Mouse (Mus musculus) liver, embryonic 13.5 days (tissue): ENCODE data around the gene Anks3. TPM values are rescaled to one million over a fixed set of nuclear protein-coding genes. Genes with fewer than 3 reads are reported as not detected.

Experiments
- ATAC-seq: fragments of 200-750 bp; cut with Nextera tagmentation; 2 replicates; pipeline ENCODE4 v1.8.0; 2017; ENCODE audit warnings: low read depth, mild to moderate bottlenecking, moderate number of reproducible peaks, moderate library complexity
- DNase-seq: peaks from one replicate; pipeline ENCODE4 v3.0.0; 2022
- H3K27ac ChIP-seq: fragments of 300-500 bp; sonication (generic); 2 replicates; pipeline ENCODE4 v1.5.1; 2015; ENCODE audit warnings: moderate library complexity, mild to moderate bottlenecking, inconsistent platforms
- H3K27me3 ChIP-seq: fragments of 300-500 bp; sonication (generic); 2 replicates; pipeline ENCODE4 v1.6.1; 2015; ENCODE audit warnings: mild to moderate bottlenecking, inconsistent platforms
- H3K36me3 ChIP-seq: fragments of 300-500 bp; sonication (generic); 2 replicates; pipeline ENCODE4 v1.6.1; 2015; ENCODE audit warnings: mild to moderate bottlenecking, inconsistent platforms
- H3K4me1 ChIP-seq: fragments of 300-500 bp; sonication (generic); replicated peaks from 2 replicates; pipeline ENCODE4 v1.6.1; 2015; ENCODE audit warnings: inconsistent platforms
- H3K4me2 ChIP-seq: fragments of 300-500 bp; sonication (generic); 2 replicates; pipeline ENCODE4 v1.6.1; 2015; ENCODE audit warnings: inconsistent platforms, mild to moderate bottlenecking, moderate library complexity
- H3K4me3 ChIP-seq: fragments of 300-500 bp; sonication (generic); replicated peaks from 2 replicates; pipeline ENCODE4 v1.5.1; 2015; ENCODE audit warnings: mild to moderate bottlenecking, inconsistent platforms
- H3K9ac ChIP-seq: fragments of 300-500 bp; sonication (generic); 2 replicates; pipeline ENCODE4 v1.6.1; 2015; ENCODE audit warnings: mild to moderate bottlenecking, inconsistent platforms
- H3K9me3 ChIP-seq: fragments of 300-500 bp; sonication (generic); replicated peaks from 2 replicates; pipeline ENCODE4 v1.6.1; 2016; ENCODE audit warnings: inconsistent platforms
- WGBS: fragments of 180-500 bp; shearing (Covaris S2); methylation state at CpG from one replicate; pipeline ENCODE4 v1.1.7; 2015; ENCODE audit not compliant: insufficient replicate concordance; 5-methylcytosine and 5-hydroxymethylcytosine counted together
- polyA plus RNA-seq: library from polyadenylated mRNA; unstranded; fragments of >200 nt; fragmentation: Nextera tagmentation; extraction: Ambion mirVana; gene quantifications from 2 replicates; pipeline ENCODE4 v1.2.1, GENCODE M21; 2015

The Anks3 gene
- polyA plus RNA-seq, 1 experiment from 2014 or later: 12.1 TPM

DNA sequence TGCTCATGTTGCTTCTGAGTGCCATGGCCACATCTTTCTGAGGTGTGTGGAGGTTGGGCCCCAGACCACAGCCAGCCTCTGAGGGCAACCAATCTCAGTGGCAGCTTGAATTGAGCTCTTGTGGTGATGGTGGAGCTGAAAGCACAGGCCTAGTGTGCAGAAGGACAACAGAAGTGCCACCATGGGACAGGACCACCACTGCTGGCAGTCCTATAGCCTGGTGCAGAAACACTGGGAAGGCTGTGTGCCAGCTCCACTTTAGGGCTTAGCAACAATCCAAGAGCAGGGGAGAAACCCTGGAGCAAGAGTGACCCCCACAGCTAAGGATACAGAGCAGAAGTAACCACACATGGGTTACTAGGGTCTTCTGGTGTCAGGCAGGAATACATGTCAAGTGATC is 23.0 kb downstream of the Anks3 start:
- Histone ChIP-seq H3K4me3 (no peak overlapping the region), H3K27me3 (no peaks in the 10 kb centered on the region), H3K27ac (no peak overlapping the region), H3K4me1 (peaks cover 22% of the 10 kb centered on the region), H3K36me3 (peaks cover 54% of the 10 kb centered on the region), H3K9ac (no peak overlapping the region), H3K4me2 (no peak overlapping the region), H3K9me3 (no peaks in the 10 kb centered on the region)
- ATAC-seq (no peak), DNase-seq (no peak)

DNA sequence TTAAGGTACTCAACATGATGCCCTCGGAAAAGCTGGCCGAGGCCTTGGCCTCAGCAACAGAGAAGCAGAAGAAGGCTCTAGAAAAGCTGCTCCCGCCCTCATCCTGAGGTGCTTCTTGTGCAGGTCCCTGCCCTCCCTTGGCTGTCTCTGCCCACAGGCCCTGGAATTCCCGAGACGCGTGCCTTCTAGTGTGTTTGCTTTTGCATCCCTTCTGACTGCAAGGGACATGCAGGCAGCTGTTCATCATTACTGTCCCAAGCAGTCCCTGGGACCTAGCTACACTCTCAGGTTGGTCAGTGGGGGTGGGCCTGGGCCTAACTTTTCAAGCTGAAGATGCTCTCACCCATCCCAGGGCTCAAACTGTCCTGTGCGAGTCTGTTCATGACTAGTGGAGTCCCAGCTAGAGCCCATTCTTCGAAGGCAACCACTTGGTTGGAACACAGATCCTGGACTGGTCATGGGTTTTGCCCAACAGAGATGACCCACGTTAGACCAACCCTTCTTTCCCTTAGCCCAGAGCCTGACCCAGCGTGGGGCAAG is 23.6 kb downstream of the Anks3 start:
- whole genome bisulfite sequencing: 80% methylated on average over 10 of the region's 10 CpGs
- Histone ChIP-seq H3K36me3 (peaks cover 60% of the 10 kb centered on the region), H3K4me2 (peak overlapping the region; percentile 97), H3K4me3 (peak overlapping the region; percentile 86; the same call in 1 of the 2 replicates), H3K27me3 (no peaks in the 10 kb centered on the region), H3K9ac (no peak overlapping the region), H3K4me1 (peaks cover 24% of the 10 kb centered on the region), H3K9me3 (no peaks in the 10 kb centered on the region), H3K27ac (no peak overlapping the region)
- no peak for DNase-seq
- ATAC-seq: no peak

DNA sequence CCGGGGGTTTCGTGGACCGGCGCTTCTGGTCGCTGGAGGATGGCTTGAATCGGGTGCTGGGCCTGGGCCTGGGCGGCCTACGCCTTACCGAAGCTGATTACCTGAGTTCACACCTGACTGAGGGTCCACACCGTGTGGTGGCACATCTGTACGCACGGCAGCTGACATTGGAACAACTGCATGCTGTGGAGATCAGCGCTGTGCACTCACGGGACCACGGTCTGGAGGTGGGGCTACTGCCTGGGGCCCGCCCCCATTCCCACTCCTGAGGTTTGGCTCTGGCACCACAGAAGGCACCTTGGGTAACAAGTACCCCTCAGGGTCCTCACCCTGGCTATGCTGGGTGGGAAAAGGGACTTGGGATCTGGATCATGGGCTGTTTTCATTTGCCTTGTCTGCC is 24.6 kb downstream of the Anks3 start:
- Histone ChIP-seq H3K4me3 (peak overlapping the region; percentile 86), H3K9ac (peak overlapping the region; percentile 89), H3K27me3 (no peaks in the 10 kb centered on the region), H3K4me2 (peak overlapping the region; percentile 97), H3K4me1 (peaks cover 24% of the 10 kb centered on the region), H3K36me3 (peaks cover 65% of the 10 kb centered on the region), H3K27ac (peak overlapping the region; percentile 79), H3K9me3 (no peaks in the 10 kb centered on the region)
- 2% methylated on average over 16 of the region's 16 CpGs for WGBS
- DNase-seq: peak; percentile 26
- ATAC-seq: peak; percentile 41

DNA sequence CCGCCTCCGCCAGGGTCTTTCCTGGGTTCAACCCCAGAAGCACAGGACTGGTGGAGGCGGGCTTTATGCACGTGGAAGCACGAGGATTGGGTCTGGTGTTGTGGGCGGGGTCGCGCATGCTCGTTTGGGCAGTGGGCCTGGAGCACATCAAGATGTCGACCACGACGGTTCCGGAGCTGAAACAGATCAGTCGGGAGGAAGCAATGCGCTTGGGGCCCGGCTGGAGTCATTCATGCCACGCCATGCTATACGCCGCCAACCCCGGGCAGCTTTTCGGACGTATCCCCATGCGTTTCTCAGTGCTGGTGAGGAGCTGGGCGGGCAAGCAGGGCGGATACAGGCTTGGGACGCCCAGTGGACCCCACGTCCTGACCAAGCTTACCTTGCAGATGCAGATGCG is 25.0 kb downstream of the Anks3 start:
- peak overlapping the region; percentile 89 for H3K9ac ChIP-seq
- peak overlapping the region; percentile 86 for H3K4me3 ChIP-seq
- peak; percentile 91 for DNase-seq
- under 1% methylated on average over 28 of the region's 28 CpGs for WGBS
- peak overlapping the region; percentile 97 for H3K4me2 ChIP-seq
- H3K9me3 ChIP-seq: no peaks in the 10 kb centered on the region
- ATAC-seq: peak; percentile 88
- no peaks in the 10 kb centered on the region for H3K27me3 ChIP-seq
- peaks cover 68% of the 10 kb centered on the region for H3K36me3 ChIP-seq
- H3K4me1 ChIP-seq: peaks cover 24% of the 10 kb centered on the region
- peak overlapping the region; percentile 79 for H3K27ac ChIP-seq

DNA sequence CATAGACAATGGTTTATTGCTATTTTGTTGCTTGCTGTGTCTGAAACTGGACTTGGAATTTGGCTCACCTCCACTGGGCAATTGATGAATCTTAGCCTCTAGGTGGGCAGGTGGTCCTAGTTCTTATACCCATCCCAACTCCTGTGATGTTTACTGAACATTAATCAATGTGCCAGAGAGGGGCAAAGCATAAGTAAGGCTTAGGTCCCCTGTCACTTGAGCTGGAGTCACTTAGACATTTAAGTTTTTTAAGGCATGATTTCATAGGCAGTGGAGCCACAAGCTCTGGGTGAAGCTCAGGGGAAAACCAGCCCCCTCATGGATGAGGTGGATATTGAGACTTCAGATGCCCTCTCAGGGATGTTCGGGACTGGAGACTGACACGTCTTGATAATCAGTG is 25.5 kb downstream of the Anks3 start, which contains the start of gene Nudt16l1:
Nudt16l1 (plus strand) TSS at position 301 of the 400 bp plus-strand sequence.
- H3K27ac ChIP-seq: peak within 1 kb of the TSS; percentile 79
- H3K27me3 ChIP-seq: no peaks in the 10 kb centered on the region

DNA sequence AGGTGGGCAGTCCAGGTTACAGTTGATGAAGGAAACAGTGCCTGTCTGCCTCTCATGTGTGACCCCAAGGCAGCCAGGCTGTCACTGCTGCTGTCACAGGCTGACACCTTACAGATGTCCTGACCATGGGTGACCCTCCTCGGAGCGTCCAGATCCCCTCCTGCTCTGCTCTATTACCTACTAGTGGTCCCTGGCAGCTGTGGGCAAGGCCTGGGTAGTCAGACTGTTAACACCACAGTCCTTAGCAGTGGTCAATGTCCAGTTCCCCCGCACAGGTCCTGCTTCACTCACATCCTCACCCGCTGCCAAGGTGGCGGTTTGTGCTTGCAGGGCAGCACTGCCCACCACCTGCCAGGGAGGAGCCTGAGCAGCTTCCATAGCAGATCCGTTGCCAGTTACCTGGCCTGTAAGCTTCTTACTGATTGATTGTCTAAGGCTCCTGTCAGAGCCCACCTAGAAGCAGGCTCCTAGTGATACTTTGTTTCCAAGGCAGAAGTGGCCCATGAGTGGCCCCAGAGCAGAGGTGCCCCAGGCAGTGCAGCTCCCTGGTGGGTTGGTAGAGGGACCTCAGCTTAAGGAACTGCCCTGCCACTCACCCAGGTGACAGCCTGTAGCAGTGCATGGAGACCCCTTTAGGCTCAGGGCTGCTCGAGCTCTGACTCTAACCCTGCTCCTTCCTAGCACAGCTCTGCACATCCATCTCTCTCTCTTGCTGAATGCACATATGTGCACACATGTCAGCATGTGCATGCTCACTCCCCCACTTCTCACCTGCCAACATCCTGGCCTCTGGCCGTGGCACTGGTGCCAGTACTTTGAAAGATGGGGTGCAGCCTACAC is 26.4 kb downstream of the Anks3 start:
- no peak overlapping the region for H3K4me2 ChIP-seq
- H3K9ac ChIP-seq: no peak overlapping the region
- H3K4me1 ChIP-seq: peaks cover 29% of the 10 kb centered on the region
- H3K4me3 ChIP-seq: no peak overlapping the region
- no peak for DNase-seq
- WGBS: 81% methylated on average over 8 of the region's 8 CpGs
- no peak for ATAC-seq
- H3K27ac ChIP-seq: no peak overlapping the region
- H3K27me3 ChIP-seq: no peaks in the 10 kb centered on the region
- H3K36me3 ChIP-seq: peaks cover 62% of the 10 kb centered on the region
- H3K9me3 ChIP-seq: no peaks in the 10 kb centered on the region

More for the DNA sequence above, 25.5 kb downstream of the Anks3 start, which contains the start of gene Nudt16l1:
- WGBS: 7% methylated on average over 2 of the region's 2 CpGs
- Histone ChIP-seq H3K4me2 (peak within 1 kb of the TSS; percentile 97), H3K36me3 (peaks cover 63% of the 10 kb centered on the region), H3K4me3 (peak within 1 kb of the TSS; percentile 86), H3K9me3 (no peaks in the 10 kb centered on the region), H3K4me1 (peaks cover 24% of the 10 kb centered on the region), H3K9ac (peak within 1 kb of the TSS; percentile 89)
- ATAC-seq: no peak
- DNase-seq: no peak

DNA sequence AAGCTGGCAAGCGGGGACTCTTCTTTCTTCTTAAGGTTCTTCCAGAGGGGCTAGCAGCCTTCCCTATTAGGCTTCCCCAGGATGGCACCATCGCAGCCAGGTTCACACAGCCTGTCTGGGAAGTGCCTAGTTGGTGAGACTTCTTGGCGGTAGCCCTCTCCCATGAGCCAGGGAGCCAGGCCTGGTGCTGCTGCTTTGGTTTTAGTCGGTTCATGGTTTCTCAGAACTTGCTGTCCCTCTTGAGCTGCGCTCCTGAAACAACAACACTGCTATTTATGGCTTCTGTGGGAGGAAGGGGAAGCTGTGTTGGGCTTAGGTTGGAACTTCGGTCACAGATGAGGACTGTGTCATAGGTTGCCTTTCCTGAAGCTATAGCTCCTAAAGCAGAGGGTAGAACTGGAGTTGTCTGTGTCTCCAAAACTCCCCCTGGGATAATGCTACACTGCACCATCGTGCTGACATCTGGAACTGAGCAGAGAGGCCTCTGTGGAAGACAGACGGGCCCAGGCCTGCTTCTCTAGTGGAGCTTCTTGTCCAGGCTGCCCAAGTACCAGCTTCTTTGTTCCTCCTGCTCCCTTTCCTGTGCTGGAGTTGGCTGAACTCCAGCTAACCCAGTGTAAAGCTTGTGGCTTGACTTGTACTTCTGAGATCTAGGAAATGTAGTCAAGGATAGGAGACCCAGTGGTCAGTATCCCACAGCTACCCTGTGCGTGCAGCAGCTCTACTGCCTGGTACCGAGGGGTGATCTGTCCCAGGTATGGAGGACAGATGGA is 27.9 kb downstream of the Anks3 start:
- ATAC-seq (no peak), DNase-seq (no peak)
- H3K36me3 ChIP-seq: peaks cover 61% of the 10 kb centered on the region
- H3K4me1 ChIP-seq: peaks cover 35% of the 10 kb centered on the region
- H3K9me3 ChIP-seq: no peaks in the 10 kb centered on the region
- peak overlapping the region; percentile 61 for H3K27ac ChIP-seq
- no peak overlapping the region for H3K9ac ChIP-seq
- no peaks in the 10 kb centered on the region for H3K27me3 ChIP-seq
- no peak overlapping the region for H3K4me2 ChIP-seq
- 64% methylated on average over 10 of the region's 10 CpGs for WGBS
- no peak overlapping the region for H3K4me3 ChIP-seq

DNA sequence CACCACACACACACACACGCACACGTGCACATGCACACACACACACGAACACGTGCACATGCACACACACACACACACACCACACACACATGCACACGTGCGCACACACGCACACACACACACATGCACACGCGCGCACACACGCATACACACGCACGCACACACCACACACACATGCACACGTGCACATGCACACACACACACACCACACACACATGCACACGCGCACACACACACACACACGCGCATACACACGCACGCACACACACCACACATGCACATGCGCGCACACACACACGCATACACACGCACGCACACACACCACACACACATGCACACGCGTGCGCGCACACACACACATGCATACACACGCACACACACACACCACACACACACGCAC is 28.6 kb downstream of the Anks3 start:
- DNase-seq (no peak), ATAC-seq (no peak)
- H3K27me3 ChIP-seq: no peaks in the 10 kb centered on the region
- H3K9me3 ChIP-seq: no peaks in the 10 kb centered on the region
- H3K36me3 ChIP-seq: peaks cover 61% of the 10 kb centered on the region
- no peak overlapping the region for H3K4me3 ChIP-seq
- peaks cover 34% of the 10 kb centered on the region for H3K4me1 ChIP-seq
- no peak overlapping the region for H3K9ac ChIP-seq
- 92% methylated on average over 31 of the region's 31 CpGs for WGBS
- no peak overlapping the region for H3K4me2 ChIP-seq
- no peak overlapping the region for H3K27ac ChIP-seq

DNA sequence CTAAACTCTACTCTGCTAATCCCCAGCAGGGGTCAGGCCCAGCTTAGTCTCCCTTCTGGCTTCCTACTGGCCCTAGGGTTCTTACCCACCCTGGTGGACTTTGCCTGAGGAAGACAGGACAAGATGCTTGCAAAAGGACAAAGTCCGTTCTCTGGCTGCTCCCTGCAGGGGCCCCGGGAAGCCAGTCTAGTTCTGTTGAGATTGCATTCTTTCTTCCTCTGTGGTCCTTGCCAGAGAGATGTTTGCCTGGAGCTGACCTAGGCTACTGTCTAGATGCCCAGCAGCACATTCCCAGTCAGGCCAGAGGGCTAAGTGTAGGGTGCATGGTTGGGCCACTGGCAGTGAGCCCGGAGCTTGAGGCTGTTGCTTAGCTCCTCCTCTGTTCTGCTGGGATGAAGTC is 31.6 kb downstream of the Anks3 start:
- Histone ChIP-seq H3K4me3 (no peak overlapping the region), H3K36me3 (peaks cover 74% of the 10 kb centered on the region), H3K9me3 (no peaks in the 10 kb centered on the region), H3K4me2 (no peak overlapping the region), H3K27me3 (no peaks in the 10 kb centered on the region), H3K9ac (no peak overlapping the region), H3K27ac (no peak overlapping the region; the same call in 1 of the 2 replicates), H3K4me1 (peaks cover 17% of the 10 kb centered on the region)
- DNase-seq (no peak), ATAC-seq (no peak)
- WGBS: 71% methylated on average over 3 of the region's 3 CpGs

DNA sequence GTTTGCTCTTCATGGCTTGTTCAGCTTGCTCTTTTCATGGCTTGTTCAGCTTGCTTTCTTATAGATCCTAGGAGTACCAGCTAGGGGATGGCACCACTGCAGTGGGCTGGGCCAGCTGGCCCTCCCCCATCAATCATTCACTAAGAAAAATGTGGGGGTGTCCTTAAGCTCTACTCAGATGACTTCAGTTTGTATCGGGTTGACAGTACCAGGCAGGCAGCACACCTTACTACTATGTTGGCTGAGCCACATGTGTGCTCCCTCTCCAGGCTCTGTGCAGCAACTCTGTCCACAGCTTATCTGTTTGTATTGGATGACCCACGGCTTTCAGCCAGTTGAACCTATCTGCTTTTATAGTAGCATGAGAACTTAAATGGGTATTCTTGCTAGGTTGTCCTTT is 35.5 kb downstream of the Anks3 start:
- H3K4me2 ChIP-seq: no peak overlapping the region
- no peaks in the 10 kb centered on the region for H3K27me3 ChIP-seq
- peaks cover 21% of the 10 kb centered on the region for H3K4me1 ChIP-seq
- H3K36me3 ChIP-seq: peaks cover 76% of the 10 kb centered on the region
- no peak overlapping the region for H3K4me3 ChIP-seq
- H3K27ac ChIP-seq: 0 out of 2 replicates have a peak overlapping the region, but pooled peaks have one; percentile 13
- 65% methylated on average over 2 of the region's 2 CpGs for WGBS
- ATAC-seq (no peak), DNase-seq (no peak)
- H3K9ac ChIP-seq: no peak overlapping the region
- H3K9me3 ChIP-seq: no peaks in the 10 kb centered on the region

DNA sequence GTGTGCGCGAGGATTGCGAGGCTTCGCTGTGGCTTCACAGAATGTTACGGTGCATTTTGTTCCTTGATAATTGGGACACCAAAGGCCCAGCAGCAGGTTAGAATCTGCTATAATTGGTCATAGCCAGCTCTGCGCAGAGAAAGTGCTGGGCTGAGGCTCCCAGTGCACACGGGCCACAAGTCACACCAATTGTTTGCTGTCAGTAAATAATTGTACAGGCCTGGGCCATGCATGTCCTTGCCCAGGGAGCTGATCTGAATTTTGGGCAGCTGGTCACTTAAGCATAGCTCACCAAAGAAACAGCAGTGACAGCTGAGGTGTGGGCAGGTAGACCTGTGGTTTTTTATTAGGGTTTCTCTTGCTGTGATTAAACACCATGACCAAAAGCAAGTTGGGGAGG is 36.0 kb downstream of the Anks3 start:
- Histone ChIP-seq H3K36me3 (peaks cover 77% of the 10 kb centered on the region), H3K4me1 (peaks cover 20% of the 10 kb centered on the region), H3K27me3 (no peaks in the 10 kb centered on the region), H3K4me2 (no peak overlapping the region), H3K27ac (0 out of 2 replicates have a peak overlapping the region, but pooled peaks have one; percentile 13), H3K9ac (no peak overlapping the region), H3K9me3 (no peaks in the 10 kb centered on the region), H3K4me3 (no peak overlapping the region)
- no peak for ATAC-seq
- DNase-seq: no peak
- 85% methylated on average over 7 of the region's 7 CpGs for WGBS
